Mouse (Mus musculus): ENCODE measurements around the gene Fbxl5.

Gene Fbxl5

DNA sequence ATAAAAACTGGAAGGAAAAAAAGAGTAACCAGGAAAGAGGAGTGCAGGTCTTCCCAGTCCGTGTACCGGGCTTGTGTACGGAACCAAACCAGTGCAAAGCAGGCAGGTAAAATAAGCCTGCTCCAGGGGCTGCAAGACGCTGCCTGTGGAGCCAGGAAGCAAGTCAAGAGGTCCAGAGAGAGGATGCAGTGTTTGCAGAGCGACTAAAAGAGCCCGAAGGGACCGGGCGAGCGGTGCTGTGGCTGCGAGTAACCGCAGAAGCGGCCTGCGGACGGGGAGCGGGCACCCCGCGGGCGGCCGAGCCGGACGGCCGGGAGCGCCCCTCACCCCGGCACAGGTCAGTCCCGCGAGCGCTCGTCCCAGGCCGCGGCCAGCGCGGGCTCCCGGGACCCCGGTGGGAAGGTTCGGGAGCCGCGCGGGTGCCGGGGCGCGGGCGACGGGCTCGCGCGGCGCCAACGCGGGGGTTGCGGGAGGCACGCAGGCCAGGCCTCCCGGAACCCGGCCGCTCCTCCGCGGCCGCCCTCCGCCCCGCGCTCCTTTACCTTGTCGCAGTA is 39.9 kb downstream of the Fbxl5 start:
- DNase-seq: no peak

DNA sequence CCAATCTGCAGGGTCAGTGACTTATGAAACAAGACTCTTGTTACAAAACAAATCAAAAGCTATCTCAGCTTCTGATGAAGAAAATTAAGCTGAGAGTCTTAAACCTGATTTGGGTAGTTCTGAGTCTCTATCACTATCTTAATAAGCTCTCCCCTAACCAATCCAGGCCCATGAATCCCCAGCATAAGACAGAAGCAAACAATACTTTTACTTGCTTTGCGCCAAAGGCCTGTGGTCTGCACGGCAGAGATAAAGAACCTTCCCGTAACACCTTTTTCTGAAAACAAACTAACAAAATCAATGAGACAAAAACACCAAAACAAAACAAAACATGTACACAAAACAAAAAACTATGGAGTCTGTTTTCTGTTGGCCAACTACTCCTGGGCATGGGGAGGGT is 42.9 kb downstream of the Fbxl5 start:
- no peak for DNase-seq

DNA sequence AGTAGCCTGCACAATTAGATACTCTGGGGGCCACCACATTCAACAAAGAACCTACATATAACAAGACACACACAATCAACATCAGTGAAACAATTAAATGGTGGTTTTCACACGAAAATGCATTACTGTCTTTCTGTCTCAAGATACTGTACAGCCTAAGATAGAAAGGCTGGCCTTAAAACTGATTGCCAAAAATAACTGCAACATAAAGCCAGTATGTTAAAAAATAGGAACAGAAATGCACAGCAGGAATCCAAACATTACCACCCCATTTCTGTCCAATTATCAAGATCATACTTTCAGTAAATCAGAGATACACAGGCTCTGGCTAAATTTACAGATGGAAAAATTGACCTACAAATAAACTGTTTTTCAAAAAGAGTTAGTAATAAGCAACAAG is 44.4 kb downstream of the Fbxl5 start:
- DNase-seq: no peak

DNA sequence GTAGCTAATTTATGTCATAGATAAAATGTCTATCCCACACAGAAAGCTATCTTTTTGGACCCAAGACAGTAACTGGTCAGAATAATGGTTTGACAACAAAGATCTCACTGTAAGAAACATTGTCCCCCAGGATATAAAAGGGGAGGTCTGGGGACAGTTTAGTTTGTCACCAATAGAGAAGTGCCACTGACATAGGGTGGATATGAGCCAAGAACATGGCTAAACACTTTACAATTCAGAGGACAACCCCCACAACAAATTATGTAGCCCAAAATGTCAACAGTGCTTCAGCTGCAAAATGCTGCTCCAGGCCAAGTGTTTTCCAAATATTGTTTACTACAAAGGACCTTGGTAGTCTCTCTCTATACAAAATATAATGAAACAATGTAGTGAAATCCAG is 45.0 kb downstream of the Fbxl5 start:
- DNase-seq: no peak

DNA sequence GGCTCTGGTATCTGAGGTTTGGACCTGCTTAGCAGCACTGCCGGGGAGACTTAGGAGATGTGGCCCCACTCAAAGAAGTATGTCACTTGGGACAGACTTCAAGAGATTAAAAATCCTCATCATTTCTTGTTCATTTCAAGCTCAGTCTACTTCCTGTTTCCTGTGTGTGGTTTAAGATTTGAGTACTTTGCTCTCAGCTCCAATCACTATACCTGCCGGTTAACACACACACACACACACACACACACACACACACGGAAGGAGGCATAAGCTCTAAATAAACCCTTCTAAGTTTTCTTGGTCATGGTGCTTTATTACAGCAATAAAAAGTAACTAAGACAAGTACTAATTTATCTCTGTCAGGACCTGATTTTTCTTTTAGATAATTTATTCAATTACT is 49.9 kb downstream of the Fbxl5 start:
- DNase-seq: no peak

DNA sequence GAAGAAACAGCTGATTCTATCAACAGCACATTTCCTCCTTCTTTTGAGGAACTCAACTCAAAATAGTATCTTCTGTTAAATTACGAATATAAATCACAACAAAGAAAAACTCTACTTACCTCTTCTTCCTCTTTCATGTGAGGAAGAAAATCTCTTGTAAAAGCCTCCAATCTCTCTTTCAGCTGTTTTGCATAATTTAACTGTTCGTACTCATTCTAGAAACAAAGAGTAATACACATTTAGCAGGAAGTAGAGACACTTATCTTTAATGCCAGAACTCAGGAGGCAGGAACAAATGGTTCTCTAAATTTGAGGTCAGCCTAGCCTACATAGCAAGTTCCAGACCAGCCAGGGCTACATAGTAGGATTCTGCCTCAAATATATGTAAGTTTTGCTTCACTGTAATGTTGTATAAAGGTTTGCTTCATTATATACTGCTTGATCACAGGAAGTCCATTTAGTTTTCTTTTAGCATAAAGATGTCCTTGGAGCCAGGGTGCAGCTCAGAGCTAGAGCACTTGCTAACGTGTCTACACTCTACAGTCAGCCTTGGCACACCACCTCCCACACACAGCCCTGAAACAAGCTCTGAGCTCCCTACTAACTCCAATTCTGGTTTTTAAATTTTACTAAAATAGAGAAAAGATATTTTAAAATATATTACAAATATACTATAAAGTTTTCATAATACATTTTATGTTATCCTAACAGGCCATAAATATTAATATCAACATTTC is 50.7 kb downstream of the Fbxl5 start:
- DNase-seq: no peak

DNA sequence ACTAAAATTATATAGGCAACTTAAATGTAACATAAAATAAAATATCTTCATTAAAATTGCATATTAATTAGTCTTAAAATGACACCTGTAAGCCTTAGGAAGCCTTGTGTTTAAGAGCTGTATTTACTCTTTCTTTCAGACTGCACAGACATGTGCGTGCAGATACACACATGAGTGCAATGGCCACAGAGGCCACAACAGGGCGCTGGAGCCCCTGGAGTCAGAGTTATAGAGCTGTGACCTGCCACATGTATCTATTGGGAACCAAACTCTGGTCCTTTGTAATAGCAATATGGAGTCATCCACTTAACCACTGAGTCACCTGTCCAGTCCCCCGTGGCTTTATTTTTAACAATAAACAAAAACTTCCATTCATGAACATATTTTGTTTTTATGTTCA is 72.3 kb downstream of the Fbxl5 start:
- DNase-seq: no peak

DNA sequence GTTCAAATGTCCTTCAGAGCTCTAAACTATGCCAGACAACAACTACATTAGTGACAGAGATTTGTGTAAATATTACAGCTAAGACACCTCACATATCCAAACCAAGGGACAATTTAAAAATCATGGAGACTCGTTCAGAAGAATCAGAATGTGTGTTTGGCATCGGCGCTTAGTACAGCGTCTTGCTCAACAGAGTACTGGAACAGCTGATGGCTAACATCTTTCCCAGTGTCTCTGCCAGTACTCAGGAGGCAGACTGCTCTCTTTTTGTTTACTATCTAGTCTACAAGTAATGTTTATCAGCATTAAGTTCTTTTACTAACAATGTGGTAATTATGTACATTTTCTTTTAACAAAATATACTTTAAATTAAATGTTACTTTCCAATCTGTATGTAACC is 73.4 kb downstream of the Fbxl5 start:
- DNase-seq: no peak

DNA sequence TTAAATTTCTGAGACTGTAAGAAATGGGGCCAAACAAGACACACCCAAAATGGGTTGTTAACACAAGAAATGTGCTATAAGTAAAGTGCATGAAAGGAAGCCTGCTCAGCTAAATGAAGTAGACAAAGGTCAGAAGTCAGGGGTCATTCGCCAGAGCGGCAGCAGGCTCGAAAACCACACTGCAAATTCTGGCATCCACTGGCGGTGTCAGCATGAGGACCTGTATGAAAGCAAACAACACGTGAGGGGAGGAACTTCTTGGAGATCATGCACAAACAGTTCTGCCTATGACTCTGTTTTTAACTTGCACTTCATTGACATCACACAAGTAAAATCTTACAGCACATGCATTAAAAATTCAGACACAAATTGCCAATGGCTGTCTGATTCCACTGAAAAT is 76.3 kb downstream of the Fbxl5 start:
- DNase-seq: no peak

DNA sequence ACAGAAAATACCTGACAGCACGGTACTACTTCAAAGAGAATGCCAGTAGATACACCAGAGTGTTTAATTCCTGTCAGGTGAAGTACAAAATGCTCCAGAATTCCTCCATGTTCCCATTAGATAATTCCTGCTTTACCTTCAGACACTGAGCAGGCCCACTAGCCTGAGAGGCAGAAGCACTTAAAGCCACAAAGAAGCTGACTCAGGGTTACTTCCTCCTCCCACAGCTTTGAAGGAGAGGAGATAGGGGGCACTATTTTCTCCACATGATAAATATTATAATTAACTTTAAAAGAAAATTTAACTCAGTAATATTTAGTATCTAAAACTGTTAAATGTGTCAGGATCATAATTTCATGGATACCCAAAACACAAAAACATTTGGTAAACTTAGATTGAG is 77.3 kb downstream of the Fbxl5 start:
- DNase-seq: no peak

DNA sequence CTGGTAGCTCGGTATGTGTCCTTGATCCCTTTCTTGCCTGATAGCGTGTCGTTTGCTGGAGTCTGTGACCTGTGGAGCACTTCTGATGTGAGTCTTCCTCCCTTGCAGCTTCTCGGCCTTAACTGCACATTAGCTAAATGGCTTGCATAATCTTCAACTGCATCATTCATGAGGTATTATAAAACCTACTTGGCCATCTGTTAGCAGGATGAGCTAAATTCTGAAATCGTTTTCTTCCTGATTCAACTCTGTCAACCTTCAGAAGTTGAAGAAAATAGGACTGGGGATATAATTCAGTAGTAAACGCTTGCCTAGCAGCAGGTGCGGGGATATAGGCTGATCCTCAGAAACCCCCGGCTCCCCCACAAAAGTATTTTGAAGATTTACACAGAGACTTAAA is 89.1 kb downstream of the Fbxl5 start:
- DNase-seq: no peak

DNA sequence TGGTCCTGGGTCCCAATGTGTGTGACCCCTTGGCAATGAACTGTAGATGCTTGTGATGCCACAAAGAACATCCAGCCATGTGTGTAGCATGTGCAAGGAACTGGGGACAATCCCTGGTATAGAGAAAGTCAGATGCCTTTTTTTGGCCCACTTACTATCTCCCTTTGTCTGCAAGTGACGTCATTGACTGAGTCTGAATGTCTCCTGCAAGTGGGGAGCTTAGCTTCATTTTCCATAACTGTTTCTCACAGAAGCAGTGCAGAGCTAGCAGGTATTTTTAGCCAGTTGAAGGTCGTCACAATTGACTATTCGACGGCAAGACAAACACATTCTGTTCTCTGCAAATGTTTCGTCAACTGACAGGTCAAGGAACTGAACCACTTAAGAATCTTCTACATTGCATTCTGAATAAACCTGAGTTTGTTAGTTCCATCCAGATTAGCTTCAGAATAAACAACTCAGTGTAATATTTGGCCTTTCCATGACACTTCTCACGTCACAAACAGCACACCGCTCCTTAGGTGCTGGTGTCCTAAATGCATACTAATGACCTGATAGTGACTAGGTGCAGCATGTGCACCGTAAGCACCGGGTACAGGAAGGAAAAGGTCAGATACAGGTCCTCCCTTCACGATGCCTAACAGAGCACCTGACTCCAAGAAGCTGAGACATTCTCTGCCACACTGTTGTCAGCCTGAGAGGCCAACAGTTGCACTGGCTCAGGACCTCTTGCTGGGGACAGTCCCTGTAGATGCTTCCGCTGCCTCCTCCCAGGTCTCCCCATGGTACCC is 92.9 kb downstream of the Fbxl5 start:
- no peak for DNase-seq

DNA sequence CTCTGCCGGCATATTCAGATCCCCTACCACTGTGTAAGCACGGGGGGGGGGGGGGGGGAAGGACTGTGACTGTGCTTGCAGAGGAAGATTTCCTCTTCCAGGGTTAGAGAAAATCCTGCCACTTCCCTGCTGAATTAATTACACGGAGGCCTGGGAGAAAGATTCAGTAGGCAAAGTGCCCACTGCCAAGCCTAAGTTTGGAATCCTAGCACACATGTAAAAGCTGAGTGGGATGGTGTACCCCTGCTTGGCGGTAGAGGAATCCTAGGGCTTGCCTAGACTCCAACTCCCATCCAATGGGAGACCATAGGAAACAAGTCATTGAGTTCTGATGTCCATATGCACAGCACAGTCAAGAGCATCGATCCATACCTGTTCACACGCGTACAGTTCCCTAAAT is 97.6 kb downstream of the Fbxl5 start:
- no peak for DNase-seq

DNA sequence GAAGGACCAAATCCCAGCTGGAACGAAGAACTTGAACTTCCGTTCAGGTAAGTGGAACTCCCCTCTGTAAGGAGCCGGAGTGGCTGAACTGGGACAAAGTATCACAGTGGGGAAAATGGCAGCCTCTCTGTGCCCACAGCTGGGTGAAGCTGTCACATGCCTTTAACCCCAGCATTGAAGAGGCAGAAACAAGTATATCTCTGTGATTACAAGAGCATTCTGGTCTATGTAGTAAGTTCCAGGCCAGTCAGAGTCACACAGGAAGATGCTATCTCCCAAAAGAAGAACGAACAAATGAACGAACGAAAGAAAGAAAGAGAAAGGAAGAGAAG is 99.0 kb downstream of the Fbxl5 start:
- DNase-seq: no peak

DNA sequence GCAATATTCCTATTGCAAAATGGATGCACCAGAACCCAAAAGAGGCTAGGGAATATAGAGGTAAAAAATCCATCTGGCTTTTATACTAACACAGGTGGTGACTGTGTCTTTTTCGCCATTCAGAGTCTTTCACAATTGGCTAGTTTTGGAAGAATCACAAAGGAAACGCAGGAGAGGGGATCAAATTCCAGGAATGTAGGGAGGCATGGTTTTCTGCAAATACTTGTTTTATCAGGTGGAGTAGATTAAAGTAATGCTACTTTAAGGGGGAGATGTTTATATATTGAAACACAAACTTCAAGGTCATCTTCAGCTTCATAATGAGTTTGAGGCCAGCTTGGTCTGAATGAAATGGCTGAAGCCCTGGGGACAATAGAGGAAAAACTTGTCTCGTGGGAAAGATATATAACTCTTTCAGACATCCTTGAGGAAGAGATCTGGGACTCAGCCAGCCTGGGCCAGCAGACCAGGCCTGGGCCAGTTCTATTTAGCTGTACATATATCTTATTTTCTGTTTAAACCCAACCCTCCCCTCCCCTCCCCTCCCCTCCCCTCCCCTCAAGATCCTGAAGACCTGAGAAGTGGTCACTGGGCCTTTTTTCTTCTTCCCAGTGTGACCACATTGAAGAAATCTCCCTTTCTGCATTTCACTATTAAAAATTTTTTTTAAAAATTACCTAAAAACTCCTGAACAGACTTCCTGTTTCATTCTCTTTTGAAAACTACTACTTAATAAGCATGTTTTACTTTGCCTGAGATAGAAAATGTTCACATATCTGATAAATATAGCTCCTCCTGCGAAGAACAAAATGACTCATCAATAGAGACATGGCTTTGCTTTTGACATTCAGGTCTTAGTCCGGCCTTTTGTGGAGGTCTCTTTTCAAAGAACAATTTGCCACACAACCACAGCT is 99.6 kb downstream of the Fbxl5 start:
- DNase-seq: no peak

DNA sequence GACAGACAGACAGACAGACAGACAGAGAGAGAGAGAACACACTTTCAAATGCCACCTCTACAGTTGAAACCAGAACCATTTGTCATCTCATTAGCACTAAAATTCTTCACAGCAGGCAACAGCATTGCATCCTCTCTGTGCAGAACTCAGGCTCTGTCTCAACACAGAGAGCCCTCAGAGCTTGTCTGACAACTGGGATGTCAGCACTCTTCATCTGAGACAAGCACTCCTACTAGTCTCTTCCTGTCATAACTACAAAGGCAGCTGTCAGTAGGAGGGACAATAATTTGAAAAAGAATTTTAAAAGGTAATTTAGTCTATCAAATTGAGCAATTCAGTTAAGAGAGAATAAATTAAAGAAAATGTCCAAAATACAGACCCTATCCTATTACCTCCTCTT is 122.2 kb downstream of the Fbxl5 start:
- no peak for DNase-seq

DNA sequence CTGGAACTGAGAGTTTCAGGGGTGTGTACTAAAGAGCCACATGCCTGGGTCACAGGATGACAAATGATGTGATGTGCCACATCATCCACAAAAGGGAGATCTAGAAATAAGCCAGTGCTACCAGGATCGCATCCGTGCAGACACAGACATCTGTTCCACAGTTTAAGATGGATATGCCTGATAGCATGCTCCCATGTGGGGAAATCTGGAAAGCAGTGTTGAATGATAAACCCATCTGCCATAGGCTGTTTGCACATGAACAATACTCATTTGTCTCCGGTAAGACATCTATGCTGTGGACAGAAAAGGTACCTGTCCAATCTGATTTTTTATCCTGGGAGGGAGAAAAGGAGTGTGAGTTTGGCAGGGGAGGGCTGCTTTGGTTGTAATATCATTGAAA is 124.3 kb downstream of the Fbxl5 start:
- no peak for DNase-seq

Measured in right cerebral cortex, postnatal 14 days (tissue).